Mouse (Mus musculus) G1E (cell line): ENCODE data around the gene Atp6v1e1.

ENCODE experiments used
- CTCF ChIP-seq: IDR thresholded peaks from 2 replicates; pipeline ENCODE4 v1.5.1; 2012; ENCODE audit warnings: low read depth, low read length, inconsistent platforms, mixed read lengths
- GATA1 ChIP-seq: IDR thresholded peaks from 2 replicates; pipeline ENCODE4 v1.6.1; 2012; ENCODE audit warnings: borderline replicate concordance, low read length, inconsistent platforms, mixed read lengths
- GATA2 ChIP-seq: IDR thresholded peaks from 2 replicates; pipeline ENCODE4 v1.6.1; 2012; ENCODE audit warnings: low read depth, low read length, inconsistent platforms, borderline replicate concordance
- POLR2AphosphoS5 ChIP-seq: IDR thresholded peaks from 2 replicates; pipeline ENCODE4 v1.6.1; 2012; ENCODE audit warnings: low read depth, low read length, inconsistent platforms; ENCODE audit not compliant: insufficient replicate concordance
- TAL1 ChIP-seq: conservative IDR thresholded peaks from 2 replicates; pipeline ENCODE4 v1.6.1; 2012; ENCODE audit warnings: low read depth, low read length, inconsistent platforms, mixed read lengths

DNA sequence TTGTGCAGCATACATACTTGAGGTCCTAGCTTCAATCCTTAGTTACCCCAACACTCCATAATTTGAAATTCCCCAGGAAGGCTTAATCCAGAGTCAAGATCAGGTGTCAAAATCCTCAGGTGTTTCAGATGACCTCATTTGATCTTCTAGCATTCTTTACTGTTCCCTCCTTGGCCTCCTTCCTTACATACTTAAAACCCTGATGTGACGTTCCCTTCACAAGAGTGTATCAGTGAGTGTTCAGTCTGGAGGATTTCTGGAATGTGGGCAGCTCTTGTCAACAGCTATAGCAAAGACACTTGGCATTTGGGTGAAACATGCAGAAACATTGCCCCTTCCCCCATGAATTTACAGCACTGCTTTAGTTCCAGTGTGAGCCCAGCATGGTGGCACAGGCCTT, 52.6 kb downstream of the Atp6v1e1 start:
- TF ChIP-seq CTCF, result no peak
- TF ChIP-seq GATA1, result no peak
- no peak for TF ChIP-seq GATA2
- TF ChIP-seq POLR2AphosphoS5, result no peak
- no peak for TF ChIP-seq TAL1
